Mouse (Mus musculus) heart, embryonic 12.5 days (tissue): ENCODE data around the gene Crk. TPM values are rescaled to one million over a fixed set of nuclear protein-coding genes. Genes with fewer than 3 reads are reported as not detected.

Source experiments
- ATAC-seq: fragments of 200-750 bp; cut with Nextera tagmentation; 2 replicates; pipeline ENCODE4 v1.8.0; 2017; ENCODE audit warnings: moderate TSS enrichment, moderate library complexity; ENCODE audit not compliant: insufficient number of reproducible peaks, low FRiP score
- H3K27ac ChIP-seq: fragments of 300-500 bp; sonication (generic); 2 replicates; pipeline ENCODE4 v1.5.1; 2016; ENCODE audit warnings: mild to moderate bottlenecking, moderate library complexity; ENCODE audit not compliant: poor library complexity, severe bottlenecking
- H3K27me3 ChIP-seq: fragments of 300-500 bp; sonication (generic); replicated peaks from 2 replicates; pipeline ENCODE4 v1.6.1; 2016; ENCODE audit warnings: mild to moderate bottlenecking, moderate library complexity
- H3K36me3 ChIP-seq: fragments of 300-500 bp; sonication (generic); 2 replicates; pipeline ENCODE4 v1.6.1; 2016; ENCODE audit warnings: mild to moderate bottlenecking, moderate library complexity
- H3K4me1 ChIP-seq: fragments of 300-500 bp; sonication (generic); replicated peaks from 2 replicates; pipeline ENCODE4 v1.6.1; 2016; ENCODE audit warnings: mild to moderate bottlenecking
- H3K4me2 ChIP-seq: fragments of 300-500 bp; sonication (generic); 2 replicates; pipeline ENCODE4 v1.6.1; 2016; ENCODE audit warnings: mild to moderate bottlenecking, moderate library complexity
- H3K4me3 ChIP-seq: fragments of 300-500 bp; sonication (generic); 2 replicates; pipeline ENCODE4 v1.5.1; 2016; ENCODE audit warnings: mild to moderate bottlenecking
- H3K9ac ChIP-seq: fragments of 300-500 bp; sonication (generic); 2 replicates; pipeline ENCODE4 v1.6.1; 2016; ENCODE audit warnings: mild to moderate bottlenecking, moderate library complexity
- H3K9me3 ChIP-seq: fragments of 300-500 bp; sonication (generic); replicated peaks from 2 replicates; pipeline ENCODE4 v1.6.1; 2016; ENCODE audit warnings: mild to moderate bottlenecking, moderate library complexity
- WGBS: fragments of 180-500 bp; shearing (Covaris S2); methylation state at CpG from one replicate; pipeline ENCODE4 v1.1.7; 2016; 5-methylcytosine and 5-hydroxymethylcytosine counted together
- polyA plus RNA-seq: library from polyadenylated mRNA; unstranded; fragments of >200 nt; fragmentation: Nextera tagmentation; extraction: Ambion mirVana; gene quantifications from 2 replicates; pipeline ENCODE4 v1.2.1, GENCODE M21; 2016

Crk gene
- polyA plus RNA-seq, 1 experiment from 2014 or later: 110 TPM

DNA sequence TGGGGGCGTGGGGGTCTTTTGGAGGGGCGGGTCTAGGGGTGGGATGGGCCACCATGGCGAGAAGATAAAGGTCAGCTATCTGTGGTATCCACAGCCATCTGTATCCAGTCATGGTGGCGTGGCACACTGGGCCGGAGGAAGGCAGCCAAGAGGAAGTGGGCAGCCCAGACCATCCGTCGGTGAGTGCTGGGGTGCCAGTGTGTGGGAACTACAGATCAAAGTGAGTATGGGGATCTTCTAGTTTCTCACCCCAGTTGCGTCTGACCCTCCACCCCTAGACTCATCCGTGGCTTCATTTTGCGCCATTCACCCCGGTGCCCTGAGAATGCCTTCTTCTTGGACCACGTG lies 9.2 kb upstream of the Crk start:
- Histone ChIP-seq H3K27ac (no peak overlapping the region), H3K36me3 (peaks cover 90% of the 10 kb centered on the region), H3K4me3 (no peak overlapping the region), H3K9me3 (no peaks in the 10 kb centered on the region), H3K27me3 (no peaks in the 10 kb centered on the region), H3K4me1 (no peaks in the 10 kb centered on the region), H3K4me2 (no peak overlapping the region), H3K9ac (no peak overlapping the region)
- ATAC-seq: no peak
- WGBS: 92% methylated on average over 12 of the region's 12 CpGs

DNA sequence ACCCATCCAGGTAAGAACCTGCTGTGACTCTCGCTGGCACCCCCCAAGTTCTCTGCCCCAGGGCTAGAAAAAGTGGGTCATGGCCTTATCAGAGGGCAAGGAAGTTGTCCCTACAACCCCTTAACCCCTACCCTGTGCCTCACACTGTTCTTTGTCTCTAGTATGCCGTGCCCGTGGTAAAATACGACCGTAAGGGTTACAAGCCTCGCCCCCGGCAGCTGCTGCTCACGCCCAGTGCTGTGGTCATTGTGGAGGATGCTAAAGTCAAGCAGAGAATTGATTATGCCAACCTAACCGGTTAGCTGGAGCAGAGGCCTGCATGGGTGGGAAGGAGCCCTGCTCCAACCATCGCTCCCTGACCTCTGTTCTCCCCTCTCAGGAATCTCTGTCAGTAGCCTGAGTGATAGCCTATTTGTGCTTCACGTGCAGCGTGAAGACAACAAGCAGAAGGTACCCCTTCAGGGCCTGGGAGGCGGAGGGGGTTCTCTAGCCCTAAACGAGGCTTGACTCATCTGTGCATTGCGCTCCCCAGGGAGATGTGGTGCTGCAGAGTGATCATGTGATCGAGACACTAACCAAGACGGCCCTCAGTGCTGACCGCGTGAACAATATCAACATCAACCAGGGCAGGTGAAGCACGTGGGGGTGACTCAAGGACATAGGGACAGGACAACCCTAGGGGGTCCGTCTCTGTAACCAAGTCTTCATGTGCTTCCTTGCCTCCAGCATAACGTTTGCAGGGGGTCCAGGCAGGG lies 7.5 kb upstream of the Crk start:
- no peak overlapping the region for H3K4me3 ChIP-seq
- H3K9ac ChIP-seq: no peak overlapping the region
- no peaks in the 10 kb centered on the region for H3K9me3 ChIP-seq
- H3K4me2 ChIP-seq: no peak overlapping the region
- no peaks in the 10 kb centered on the region for H3K4me1 ChIP-seq
- 0 out of 2 replicates have a peak, but pooled peaks have one; percentile 15 for ATAC-seq
- H3K27me3 ChIP-seq: no peaks in the 10 kb centered on the region
- 89% methylated on average over 22 of the region's 22 CpGs for WGBS
- no peak overlapping the region for H3K27ac ChIP-seq
- peaks cover 74% of the 10 kb centered on the region for H3K36me3 ChIP-seq

DNA sequence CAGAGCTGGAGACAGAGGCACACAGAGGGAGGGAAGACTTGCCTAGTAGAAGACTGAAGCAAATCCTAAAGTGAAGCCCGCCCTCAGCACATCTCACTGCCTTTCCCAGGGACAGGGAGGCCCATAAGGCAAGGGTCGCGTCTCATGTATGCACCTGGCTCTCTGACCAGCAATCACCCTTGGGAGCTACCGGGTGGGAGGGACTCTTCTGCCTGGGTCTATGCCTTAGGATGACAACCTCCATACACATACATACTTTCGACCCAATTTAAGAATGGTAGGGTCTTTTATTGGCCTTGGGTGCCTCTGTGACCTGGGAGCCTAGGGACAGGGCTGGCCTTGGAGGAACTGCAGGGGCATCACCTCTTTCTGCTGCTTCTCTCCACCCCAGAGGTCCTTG lies 5.6 kb upstream of the Crk start:
- Histone ChIP-seq H3K4me2 (no peak overlapping the region), H3K4me1 (0 out of 2 replicates have a peak, but pooled peaks cover under 1% of the 10 kb centered on the region), H3K27me3 (no peaks in the 10 kb centered on the region), H3K9ac (no peak overlapping the region), H3K27ac (no peak overlapping the region), H3K4me3 (no peak overlapping the region), H3K9me3 (no peaks in the 10 kb centered on the region), H3K36me3 (peaks cover 57% of the 10 kb centered on the region)
- no peak for ATAC-seq
- 94% methylated on average over 5 of the region's 5 CpGs for WGBS

DNA sequence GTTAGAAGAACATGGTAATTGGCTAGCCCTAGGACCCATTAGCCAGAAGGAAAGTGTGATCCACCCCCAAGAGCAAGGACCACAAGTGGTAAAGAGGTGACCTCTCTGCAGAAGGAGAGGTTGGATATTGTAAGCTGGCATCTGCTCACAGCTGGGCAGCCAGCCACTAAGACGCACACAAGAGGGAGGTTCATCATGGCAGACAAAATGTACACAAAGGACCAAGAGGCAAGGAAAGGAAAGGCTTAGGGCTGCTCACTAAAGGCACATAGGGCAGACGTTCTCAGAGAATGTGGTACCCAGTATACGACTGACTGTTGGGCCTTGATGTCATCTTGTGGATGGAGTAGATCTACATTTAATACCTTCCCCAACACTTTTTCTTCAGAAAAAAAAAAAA lies 4.2 kb upstream of the Crk start:
- Histone ChIP-seq H3K27me3 (no peaks in the 10 kb centered on the region), H3K4me3 (no peak overlapping the region), H3K27ac (no peak overlapping the region), H3K9ac (no peak overlapping the region), H3K4me2 (no peak overlapping the region), H3K36me3 (peaks cover 42% of the 10 kb centered on the region), H3K9me3 (no peaks in the 10 kb centered on the region), H3K4me1 (0 out of 2 replicates have a peak, but pooled peaks cover 3% of the 10 kb centered on the region)
- 84% methylated on average over 3 of the region's 3 CpGs for WGBS
- ATAC-seq: no peak

DNA sequence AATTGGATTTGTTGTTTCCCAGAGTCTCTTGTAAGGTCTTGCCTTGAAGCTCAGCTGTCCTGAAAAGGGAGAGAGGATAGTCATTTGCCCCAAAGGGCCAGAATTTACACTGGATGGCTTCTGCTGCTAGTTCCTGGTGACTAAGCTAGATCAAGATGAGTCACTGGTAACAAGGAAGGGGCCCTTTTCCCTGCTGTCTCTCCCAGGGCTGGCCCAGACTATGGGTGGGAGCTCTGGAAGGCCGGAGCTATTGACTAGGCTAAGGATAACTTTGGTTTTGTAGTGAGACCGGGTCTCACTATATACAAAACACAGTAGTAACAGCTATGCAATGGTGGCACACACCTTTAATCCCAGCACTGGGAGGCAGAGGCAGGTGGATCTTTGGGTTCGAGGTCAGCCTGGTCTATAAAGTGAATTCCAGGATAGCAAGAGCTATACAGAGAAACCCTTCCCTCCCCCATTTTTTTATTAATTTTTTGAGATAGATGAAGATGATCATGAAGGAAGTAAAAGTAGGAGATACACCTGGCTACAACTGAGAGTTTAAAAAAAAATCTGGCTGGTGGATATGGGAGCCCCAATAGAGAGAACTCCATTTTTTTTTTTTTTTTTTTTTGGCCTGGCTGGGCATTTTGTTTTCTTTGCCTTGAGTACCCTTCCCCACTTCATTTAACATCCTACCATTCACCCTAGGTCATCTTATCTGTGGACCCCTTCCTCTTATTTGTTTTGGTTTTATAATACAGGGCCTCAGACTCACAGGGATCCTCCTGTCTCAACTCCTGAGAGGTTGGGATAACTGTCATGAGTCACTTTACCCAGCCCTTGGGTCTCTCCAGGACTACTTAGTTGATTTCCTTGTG lies 945 bp upstream of the Crk start:
- peak overlapping the region; percentile 94 for H3K4me3 ChIP-seq
- H3K27me3 ChIP-seq: no peaks in the 10 kb centered on the region
- peak overlapping the region; percentile 93 for H3K27ac ChIP-seq
- WGBS: 78% methylated on average over 3 of the region's 3 CpGs
- no peak for ATAC-seq
- peaks cover 17% of the 10 kb centered on the region for H3K4me1 ChIP-seq
- H3K9me3 ChIP-seq: no peaks in the 10 kb centered on the region
- H3K9ac ChIP-seq: peak overlapping the region; percentile 64
- H3K4me2 ChIP-seq: peak overlapping the region; percentile 75
- H3K36me3 ChIP-seq: peaks cover 18% of the 10 kb centered on the region

DNA sequence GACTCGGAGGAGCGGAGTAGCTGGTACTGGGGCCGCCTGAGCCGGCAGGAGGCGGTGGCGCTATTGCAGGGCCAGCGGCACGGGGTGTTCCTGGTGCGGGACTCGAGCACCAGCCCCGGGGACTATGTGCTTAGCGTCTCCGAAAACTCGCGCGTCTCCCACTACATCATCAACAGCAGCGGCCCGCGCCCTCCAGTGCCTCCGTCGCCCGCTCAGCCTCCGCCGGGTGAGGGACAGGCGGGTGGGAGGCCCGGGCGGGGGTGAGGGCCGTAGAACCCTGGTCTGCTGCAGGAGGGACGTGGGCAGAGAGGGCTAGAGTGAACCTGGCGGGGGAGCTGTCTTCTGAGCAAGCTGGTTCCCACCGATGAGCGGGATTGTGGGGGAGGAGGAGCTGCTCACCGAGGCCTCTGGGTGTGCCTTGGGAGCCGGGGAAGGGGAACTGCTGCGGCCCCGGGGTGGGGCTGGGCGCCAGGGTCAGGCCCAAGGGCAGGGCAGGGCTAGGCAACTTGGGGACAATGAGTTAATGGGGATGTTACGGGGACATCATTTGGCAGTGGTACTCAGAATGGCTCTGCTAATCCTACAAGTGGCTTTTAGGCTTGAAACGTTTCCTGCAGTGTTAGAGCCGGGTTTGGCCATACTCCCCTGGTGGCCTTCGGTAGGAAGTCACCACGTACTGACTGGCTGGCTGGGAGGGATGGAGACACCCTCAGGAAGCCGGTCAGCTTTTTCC lies 546 bp downstream of the Crk start:
- no peaks in the 10 kb centered on the region for H3K9me3 ChIP-seq
- H3K27ac ChIP-seq: peak overlapping the region; percentile 93
- H3K9ac ChIP-seq: peak overlapping the region; percentile 97
- peak overlapping the region; percentile 75 for H3K4me2 ChIP-seq
- H3K36me3 ChIP-seq: peaks cover 22% of the 10 kb centered on the region
- no peaks in the 10 kb centered on the region for H3K27me3 ChIP-seq
- H3K4me1 ChIP-seq: peaks cover 17% of the 10 kb centered on the region
- whole genome bisulfite sequencing: under 1% methylated on average over 43 of the region's 43 CpGs
- peak; percentile 72 for ATAC-seq
- peak overlapping the region; percentile 94 for H3K4me3 ChIP-seq

DNA sequence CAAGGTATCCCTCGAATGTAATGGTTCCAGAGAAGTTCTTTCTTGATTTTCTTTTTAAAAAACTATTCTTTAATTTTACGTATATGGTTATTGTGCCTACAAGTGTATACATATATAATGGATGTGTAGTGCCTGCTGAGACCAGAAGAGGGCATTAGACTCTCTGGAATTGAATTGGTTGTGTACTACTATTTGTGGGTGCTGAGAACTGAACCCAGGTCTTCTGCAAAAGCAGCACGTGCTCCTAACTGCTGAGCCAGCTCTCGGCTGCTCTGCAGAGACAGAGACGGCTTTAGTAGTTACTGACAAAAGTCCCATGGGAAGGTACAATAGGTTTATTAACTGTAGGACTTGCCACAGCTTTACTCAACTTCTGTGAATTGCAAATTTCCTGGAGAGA lies 5.4 kb downstream of the Crk start:
- Histone ChIP-seq H3K9me3 (no peaks in the 10 kb centered on the region), H3K27ac (no peak overlapping the region), H3K36me3 (peaks cover 27% of the 10 kb centered on the region), H3K27me3 (no peaks in the 10 kb centered on the region), H3K4me3 (no peak overlapping the region), H3K9ac (no peak overlapping the region), H3K4me2 (no peak overlapping the region), H3K4me1 (peaks cover 25% of the 10 kb centered on the region)
- ATAC-seq: no peak
- 94% methylated on average over 5 of the region's 5 CpGs for WGBS

DNA sequence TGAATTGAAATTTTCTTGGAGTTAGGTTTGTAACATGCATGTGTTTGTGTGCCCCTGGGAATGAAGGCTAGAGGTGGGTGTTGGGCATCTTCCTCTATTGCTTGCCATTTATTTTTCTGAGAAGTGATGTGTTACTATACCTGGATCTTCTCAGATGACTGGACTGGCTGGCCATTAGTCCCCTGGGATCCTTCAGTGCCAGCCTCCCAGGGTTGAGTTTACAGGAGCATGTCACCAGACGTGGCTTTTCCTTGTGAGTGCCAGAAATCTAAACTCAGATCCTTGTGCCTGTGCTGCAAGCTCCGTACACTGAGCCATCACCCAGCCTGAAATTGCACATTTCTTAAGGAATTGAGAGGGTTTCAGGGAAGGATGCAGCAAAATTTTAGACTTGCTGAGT lies 5.9 kb downstream of the Crk start:
- H3K4me1 ChIP-seq: peaks cover 25% of the 10 kb centered on the region
- ATAC-seq: no peak
- H3K27me3 ChIP-seq: no peaks in the 10 kb centered on the region
- H3K27ac ChIP-seq: no peak overlapping the region
- H3K4me2 ChIP-seq: no peak overlapping the region
- WGBS: 67% methylated on average over 2 of the region's 2 CpGs
- no peak overlapping the region for H3K4me3 ChIP-seq
- peaks cover 29% of the 10 kb centered on the region for H3K36me3 ChIP-seq
- H3K9ac ChIP-seq: no peak overlapping the region
- H3K9me3 ChIP-seq: no peaks in the 10 kb centered on the region

DNA sequence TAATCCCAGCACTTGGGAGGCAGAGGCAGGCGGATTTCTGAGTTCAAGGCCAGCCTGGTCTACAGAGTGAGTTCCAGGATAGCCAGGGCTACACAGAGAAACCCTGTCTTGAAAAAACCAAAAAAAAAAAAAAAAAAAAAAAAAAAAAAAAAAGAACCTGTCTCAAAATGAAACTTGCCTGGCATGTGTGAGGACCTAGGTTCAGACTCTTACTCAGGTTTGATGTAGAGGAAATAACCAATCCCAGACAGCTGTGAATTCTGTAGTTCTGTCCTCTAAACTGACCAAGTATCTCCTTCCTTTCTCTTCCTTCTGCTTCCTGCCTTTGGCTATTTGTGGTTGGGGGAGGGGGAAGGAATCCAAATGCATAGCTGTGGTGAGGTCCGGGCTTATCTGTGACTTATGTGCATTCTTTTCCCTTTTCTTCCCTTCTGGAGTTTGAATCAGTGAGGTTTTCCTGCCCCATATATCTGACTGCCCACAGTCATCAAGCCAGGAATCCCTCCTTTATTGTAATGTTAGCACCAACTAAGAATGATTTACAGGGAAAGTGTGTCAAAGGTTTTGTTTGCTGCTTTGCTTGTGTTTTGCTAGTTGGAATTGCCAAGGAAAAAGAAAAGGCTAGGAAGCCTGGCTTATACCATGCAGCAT lies 8.4 kb downstream of the Crk start:
- ATAC-seq: no peak
- Histone ChIP-seq H3K9ac (no peak overlapping the region), H3K4me2 (peak overlapping the region; percentile 16; the same call in 1 of the 2 replicates), H3K4me1 (peaks cover 11% of the 10 kb centered on the region), H3K36me3 (peaks cover 45% of the 10 kb centered on the region), H3K27me3 (no peaks in the 10 kb centered on the region), H3K9me3 (no peaks in the 10 kb centered on the region), H3K27ac (peak overlapping the region; percentile 62; the same call in 1 of the 2 replicates), H3K4me3 (no peak overlapping the region)
- WGBS: 41% methylated on average over 2 of the region's 2 CpGs

DNA sequence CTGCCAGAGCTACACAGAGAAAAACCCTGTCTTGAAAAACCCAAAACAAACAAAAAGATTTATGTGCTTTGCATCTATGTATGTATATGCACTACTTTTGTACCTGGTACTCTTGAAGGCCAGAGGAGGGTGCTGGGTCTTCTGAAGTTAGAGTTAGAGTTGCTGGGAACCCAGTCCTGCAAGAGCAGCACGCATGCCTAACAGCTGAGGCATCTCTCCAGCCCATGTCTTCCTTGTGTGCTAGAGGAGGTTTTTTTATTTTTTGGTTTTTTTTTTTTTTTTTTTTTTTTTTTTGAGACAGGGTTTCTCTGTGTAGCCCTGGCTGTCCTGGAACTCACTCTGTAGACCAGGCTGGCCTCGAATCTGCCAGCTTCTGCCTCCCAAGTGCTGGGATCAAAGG lies 9.1 kb downstream of the Crk start:
- no peak overlapping the region for H3K4me3 ChIP-seq
- ATAC-seq: no peak
- WGBS: 64% methylated on average over 2 of the region's 2 CpGs
- H3K36me3 ChIP-seq: peaks cover 44% of the 10 kb centered on the region
- H3K27ac ChIP-seq: peak overlapping the region; percentile 62; the same call in 1 of the 2 replicates
- H3K4me2 ChIP-seq: no peak overlapping the region
- no peaks in the 10 kb centered on the region for H3K27me3 ChIP-seq
- peaks cover 11% of the 10 kb centered on the region for H3K4me1 ChIP-seq
- no peaks in the 10 kb centered on the region for H3K9me3 ChIP-seq
- H3K9ac ChIP-seq: no peak overlapping the region
